Mouse (Mus musculus): ENCODE data around the gene Engase.

DNA sequence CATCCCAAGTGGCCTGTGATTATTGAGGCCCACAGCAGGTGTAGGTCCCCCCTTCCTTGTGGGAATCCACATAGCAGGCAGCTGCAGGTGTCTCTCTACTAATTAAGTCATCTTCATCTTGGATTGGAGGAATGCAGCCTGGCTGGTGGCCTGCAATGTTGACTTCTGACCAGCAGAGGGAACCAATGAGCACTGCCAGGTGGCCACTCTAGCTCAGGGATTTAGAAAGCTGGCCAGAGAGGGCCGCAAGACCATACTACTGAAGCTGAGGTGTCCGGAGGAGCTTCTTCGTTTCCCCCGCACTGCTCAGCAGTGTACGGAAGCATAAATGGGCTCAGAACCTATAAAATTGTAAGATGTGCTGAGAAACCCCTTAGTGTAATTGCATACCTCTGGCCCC lies 31.3 kb downstream of the Engase start:
- peak; percentile 97 for TF ChIP-seq CTCF (IDR thresholded peaks at IDR 0.05; ENCODE audit: low read depth)
- TF ChIP-seq EP300 (optimal IDR thresholded peaks at IDR 0.05) = no peak
